Mouse (Mus musculus) G1E (cell line): ENCODE results near the gene Sult2a7.

Experiments used
- CTCF ChIP-seq: IDR thresholded peaks from 2 replicates; pipeline ENCODE4 v1.5.1; 2012; ENCODE audit warnings: low read depth, low read length, inconsistent platforms, mixed read lengths
- GATA1 ChIP-seq: IDR thresholded peaks from 2 replicates; pipeline ENCODE4 v1.6.1; 2012; ENCODE audit warnings: borderline replicate concordance, low read length, inconsistent platforms, mixed read lengths

DNA sequence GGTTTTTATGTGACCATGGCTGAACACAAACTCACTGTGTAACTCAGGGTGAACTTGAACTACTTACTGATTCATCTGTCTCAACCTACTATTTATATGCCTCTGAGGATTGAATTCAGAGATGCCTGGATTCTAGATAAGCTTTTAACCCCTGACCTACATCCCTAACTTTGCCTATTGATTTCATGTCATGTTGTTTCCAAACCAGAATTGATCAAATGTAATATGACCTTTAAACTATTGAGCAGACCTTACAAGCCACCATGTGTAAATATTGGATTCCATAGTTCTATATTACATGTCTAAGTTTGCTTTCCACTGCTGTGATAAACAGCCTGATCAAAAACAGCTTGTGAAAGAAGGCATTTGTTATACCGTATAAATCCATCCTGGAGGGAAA is 55.5 kb downstream of the Sult2a7 start:
- TF ChIP-seq CTCF = no peak
- no peak for TF ChIP-seq GATA1
